Mouse (Mus musculus): ENCODE measurements around the gene Purb.

DNA sequence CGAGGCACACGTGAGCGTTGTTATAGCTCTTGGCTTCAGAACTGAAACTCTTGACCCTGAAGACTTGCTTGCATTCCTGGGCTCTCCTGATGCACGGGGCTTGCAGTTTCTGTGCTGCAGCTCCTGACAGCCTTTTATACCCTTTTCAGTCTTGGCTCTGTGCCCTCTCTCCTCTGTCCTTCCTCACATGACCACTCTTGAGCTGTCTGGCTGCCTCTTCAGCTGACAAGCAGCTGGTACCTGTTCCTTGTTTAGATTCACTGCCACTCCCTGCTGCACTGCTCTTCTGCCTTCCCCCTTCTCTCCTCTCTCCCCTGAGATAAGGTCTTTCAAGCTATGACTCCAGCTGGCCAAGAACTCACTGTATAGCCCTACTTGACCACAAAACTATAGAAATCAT is 28.2 kb downstream of the Purb start:
- TF ChIP-seq POLR2A (IDR thresholded peaks at IDR 0.05; ENCODE audit: insufficient read depth, low read length) (no peak), CTCF (IDR thresholded peaks at IDR 0.05; ENCODE audit: low read depth, low read length) (no peak), EP300 (IDR thresholded peaks at IDR 0.05; ENCODE audit: insufficient read depth, low read depth, low read length) (no peak)
